Mouse (Mus musculus) heart, adult 2 months (tissue): ENCODE measurements at regions not wholly inside any gene's neighbourhood (a gene's known extent, or its start where the extent isn't known, plus 50 kb on each side); places are given as distances from the start of the nearest gene placed in this dataset.
A peak's percentile ranks its signal among the peaks of the same experiment; 100 is the strongest.

Experiments
- DNase-seq, 2 experiments: peaks; one replicate each; pipeline ENCODE4 v3.0.0; 2021
- H3K27ac ChIP-seq: fragments of 200-600 bp; 2 replicates; pipeline ENCODE4 v1.8.1; 2022
- H3K27me3 ChIP-seq: fragments of 200-500 bp; 2 replicates; pipeline ENCODE4 v1.6.1; 2012; ENCODE audit warnings: mild to moderate bottlenecking, low read length, inconsistent platforms, mixed read lengths; ENCODE audit not compliant: control insufficient read depth, insufficient read depth
- H3K36me3 ChIP-seq: fragments of 200-500 bp; 2 replicates; pipeline ENCODE4 v1.6.1; 2012; ENCODE audit warnings: low read length, inconsistent platforms; ENCODE audit not compliant: control insufficient read depth, insufficient read depth
- H3K4me1 ChIP-seq: fragments of 200-500 bp; 2 replicates; pipeline ENCODE4 v1.6.1; 2011; ENCODE audit warnings: low read length; ENCODE audit not compliant: control insufficient read depth, insufficient read depth
- H3K4me3 ChIP-seq: fragments of 200-600 bp; 2 replicates; pipeline ENCODE4 v1.8.1; 2022
- H3K79me2 ChIP-seq: fragments of 200-500 bp; replicated peaks from 2 replicates; pipeline ENCODE4 v1.6.1; 2012; ENCODE audit warnings: mild to moderate bottlenecking, inconsistent platforms, low read length, moderate library complexity, mixed read lengths; ENCODE audit not compliant: control insufficient read depth, insufficient read depth
- H3K9ac ChIP-seq: fragments of 200-500 bp; 2 replicates; pipeline ENCODE4 v1.6.1; 2012; ENCODE audit warnings: low read depth, mild to moderate bottlenecking, control low read depth, inconsistent platforms, low read length, mixed read lengths
- CTCF ChIP-seq: fragments of 200-600 bp; IDR thresholded peaks from 2 replicates; pipeline ENCODE4 v1.8.1; 2022; ENCODE audit warnings: antibody characterized with exemption, mild to moderate bottlenecking, moderate library complexity
- EP300 ChIP-seq: fragments of 200-500 bp; IDR thresholded peaks from 2 replicates; pipeline ENCODE4 v1.6.1; 2011; ENCODE audit warnings: low read depth, low read length, control low read depth; ENCODE audit not compliant: insufficient read depth
- POLR2A ChIP-seq: fragments of 200-500 bp; IDR thresholded peaks from 2 replicates; pipeline ENCODE4 v1.6.1; 2011; ENCODE audit warnings: mild to moderate bottlenecking, low read depth, low read length, control low read depth; ENCODE audit not compliant: insufficient read depth
- WGBS: fragments of 180-500 bp; shearing (Covaris S2); methylation state at CpG from one replicate; pipeline ENCODE4 v1.1.7; 2018; 5-methylcytosine and 5-hydroxymethylcytosine counted together
- intact Hi-C: fragments of 180-260 bp; cut with DNase I; formaldehyde crosslinking; loops from one replicate; pipeline ENCODE4 v1.15.1; 2025

- TF ChIP-seq CTCF, result no peak
- TF ChIP-seq EP300, result no peak
- no peak for TF ChIP-seq POLR2A
- H3K27me3 ChIP-seq, result no peaks in the 10 kb centered on the region; the same call in 1 of the 2 replicates
- H3K4me1 ChIP-seq, result no peaks in the 10 kb centered on the region
- 4% methylated on average over 20 of the region's 20 CpGs for WGBS
- no peaks in the 10 kb centered on the region for H3K36me3 ChIP-seq
- peak in 1 of 2 experiments; percentile 4 for DNase-seq
- no peak overlapping the region for H3K9ac ChIP-seq
- intact Hi-C loops, result no loop called here
- no peaks in the 10 kb centered on the region for H3K79me2 ChIP-seq
- H3K4me3 ChIP-seq, result no peak overlapping the region
- no peak overlapping the region for H3K27ac ChIP-seq
Measured at GRCm38 (mm10) chr13:39823965-39824555, 537.2 kb downstream of the Ofcc1 start.

- no peak overlapping the region for H3K27ac ChIP-seq
- intact Hi-C loops, result no loop called here
- TF ChIP-seq CTCF (no peak), EP300 (no peak), POLR2A (no peak)
- H3K27me3 ChIP-seq, result no peaks in the 10 kb centered on the region; the same call in 1 of the 2 replicates
- no peaks in the 10 kb centered on the region for H3K4me1 ChIP-seq
- no peak for DNase-seq
- 12% methylated on average over 15 of the region's 15 CpGs for WGBS
- H3K4me3 ChIP-seq, result no peak overlapping the region
- H3K9ac ChIP-seq, result no peak overlapping the region
- H3K36me3 ChIP-seq, result no peaks in the 10 kb centered on the region
- no peaks in the 10 kb centered on the region for H3K79me2 ChIP-seq
Measured at GRCm38 (mm10) chr13:39823346-39823954, 537.8 kb downstream of the Ofcc1 start.

- Histone ChIP-seq H3K27me3 (no peaks in the 10 kb centered on the region), H3K9ac (no peak overlapping the region), H3K79me2 (no peaks in the 10 kb centered on the region), H3K36me3 (no peaks in the 10 kb centered on the region), H3K27ac (no peak overlapping the region), H3K4me1 (no peaks in the 10 kb centered on the region), H3K4me3 (no peak overlapping the region)
- intact Hi-C loops, result no loop called here
- 63% methylated on average over 5 of the region's 5 CpGs for WGBS
- TF ChIP-seq POLR2A (no peak), CTCF (no peak), EP300 (no peak)
- DNase-seq, result no peak
Measured at GRCm38 (mm10) chr13:39774554-39774953, 586.7 kb downstream of the Ofcc1 start.

GRCm38 (mm10) chr13:39774111-39774510 lies 587.1 kb downstream of the Ofcc1 start:
- Histone ChIP-seq H3K9ac (no peak overlapping the region), H3K27me3 (no peaks in the 10 kb centered on the region), H3K4me1 (no peaks in the 10 kb centered on the region), H3K27ac (no peak overlapping the region), H3K79me2 (no peaks in the 10 kb centered on the region), H3K4me3 (no peak overlapping the region), H3K36me3 (no peaks in the 10 kb centered on the region)
- DNase-seq, result no peak
- TF ChIP-seq EP300 (no peak), CTCF (no peak), POLR2A (no peak)
- intact Hi-C loops, result no loop called here
- WGBS, result 84% methylated on average over 8 of the region's 8 CpGs

- Histone ChIP-seq H3K27ac (no peak overlapping the region), H3K36me3 (no peaks in the 10 kb centered on the region), H3K9ac (no peak overlapping the region), H3K4me1 (no peaks in the 10 kb centered on the region), H3K27me3 (no peaks in the 10 kb centered on the region), H3K4me3 (no peak overlapping the region), H3K79me2 (no peaks in the 10 kb centered on the region)
- intact Hi-C loops, result no loop called here
- 11% methylated on average over 4 of the region's 4 CpGs for WGBS
- TF ChIP-seq CTCF (no peak), POLR2A (no peak), EP300 (no peak)
- DNase-seq, result no peak
Measured at GRCm38 (mm10) chr13:39769228-39769627, 592.0 kb downstream of the Ofcc1 start.

GRCm38 (mm10) chr13:39766897-39767296 lies 594.4 kb downstream of the Ofcc1 start:
- TF ChIP-seq CTCF, result no peak
- no peak for TF ChIP-seq EP300
- TF ChIP-seq POLR2A, result no peak
- whole genome bisulfite sequencing, result 73% methylated on average over 1 of the region's 1 CpGs
- no peaks in the 10 kb centered on the region for H3K27me3 ChIP-seq
- no peaks in the 10 kb centered on the region for H3K4me1 ChIP-seq
- H3K79me2 ChIP-seq, result no peaks in the 10 kb centered on the region
- intact Hi-C loops, result no loop called here
- no peaks in the 10 kb centered on the region for H3K36me3 ChIP-seq
- no peak overlapping the region for H3K27ac ChIP-seq
- H3K4me3 ChIP-seq, result no peak overlapping the region
- no peak overlapping the region for H3K9ac ChIP-seq
- no peak for DNase-seq
